Mouse (Mus musculus) midbrain, postnatal 0 days (tissue): ENCODE measurements at regions not wholly inside any gene's neighbourhood (a gene's known extent, or its start where the extent isn't known, plus 50 kb on each side); places are given as distances from the start of the nearest gene placed in this dataset.
A peak's percentile ranks its signal among the peaks of the same experiment; 100 is the strongest.

Experiments used
- ATAC-seq: fragments of 200-750 bp; cut with Nextera tagmentation; 2 replicates; pipeline ENCODE4 v1.8.0; 2017; ENCODE audit warnings: moderate number of reproducible peaks, mild to moderate bottlenecking, moderate TSS enrichment, moderate library complexity; ENCODE audit not compliant: low FRiP score
- DNase-seq: peaks from one replicate; pipeline ENCODE4 v3.0.0-alpha.2; 2015; ENCODE audit warnings: low spot score
- H3K27ac ChIP-seq: fragments of 300-500 bp; sonication (generic); 2 replicates; pipeline ENCODE4 v1.5.1; 2014; ENCODE audit warnings: low read depth, mild to moderate bottlenecking, low read length, mixed read lengths
- H3K27me3 ChIP-seq: fragments of 300-500 bp; sonication (generic); 2 replicates; pipeline ENCODE4 v1.6.1; 2014; ENCODE audit warnings: low read length, control low read depth, mixed read lengths; ENCODE audit not compliant: insufficient read depth
- H3K36me3 ChIP-seq: fragments of 300-500 bp; sonication (generic); 2 replicates; pipeline ENCODE4 v1.6.1; 2014; ENCODE audit warnings: low read length, control low read depth, mixed read lengths; ENCODE audit not compliant: insufficient read depth
- H3K4me1 ChIP-seq: fragments of 300-500 bp; sonication (generic); 2 replicates; pipeline ENCODE4 v1.6.1; 2014; ENCODE audit warnings: mild to moderate bottlenecking, control low read depth, antibody characterized with exemption, low read length, mixed read lengths; ENCODE audit not compliant: insufficient read depth
- H3K4me2 ChIP-seq: fragments of 300-500 bp; sonication (generic); 2 replicates; pipeline ENCODE4 v1.6.1; 2014; ENCODE audit warnings: low read depth, mild to moderate bottlenecking, low read length, mixed read lengths; ENCODE audit not compliant: poor library complexity, severe bottlenecking
- H3K4me3 ChIP-seq: fragments of 300-500 bp; sonication (generic); 2 replicates; pipeline ENCODE4 v1.5.1; 2014; ENCODE audit warnings: low read depth, mild to moderate bottlenecking, low read length, moderate library complexity
- H3K9ac ChIP-seq: fragments of 300-500 bp; sonication (generic); replicated peaks from 2 replicates; pipeline ENCODE4 v1.6.1; 2014; ENCODE audit warnings: mild to moderate bottlenecking, low read length, moderate library complexity, mixed read lengths; ENCODE audit not compliant: poor library complexity, severe bottlenecking
- H3K9me3 ChIP-seq: fragments of 300-500 bp; sonication (generic); 2 replicates; pipeline ENCODE4 v1.6.1; 2016; ENCODE audit warnings: low read length, control low read depth
- CTCF ChIP-seq: IDR thresholded peaks from 2 replicates; pipeline ENCODE4 v1.5.1; 2016; ENCODE audit warnings: antibody characterized with exemption, mild to moderate bottlenecking
- WGBS: fragments of 180-500 bp; shearing (Covaris S2); extraction: QIAGEN DNeasy Blood & Tissue Kit; methylation state at CpG from one replicate; pipeline ENCODE4 v1.1.7; 2014; 5-methylcytosine and 5-hydroxymethylcytosine counted together

GRCm38 (mm10) chr3:77993700-77994099, 1292.6 kb downstream of the Rapgef2 start:
- WGBS: 63% methylated on average over 1 of the region's 1 CpGs

GRCm38 (mm10) chr3:77944801-77945200, 1341.5 kb downstream of the Rapgef2 start:
- H3K9ac ChIP-seq: no peak overlapping the region
- 80% methylated on average over 1 of the region's 1 CpGs for WGBS
- no peak for TF ChIP-seq CTCF
- no peaks in the 10 kb centered on the region for H3K9me3 ChIP-seq
- no peak overlapping the region for H3K4me3 ChIP-seq
- H3K27ac ChIP-seq: no peak overlapping the region
- no peaks in the 10 kb centered on the region for H3K36me3 ChIP-seq
- no peaks in the 10 kb centered on the region for H3K4me1 ChIP-seq
- DNase-seq (no peak), ATAC-seq (no peak)
- no peaks in the 10 kb centered on the region for H3K27me3 ChIP-seq
- H3K4me2 ChIP-seq: no peak overlapping the region

More at GRCm38 (mm10) chr3:77993700-77994099, 1292.6 kb downstream of the Rapgef2 start:
- no peak for TF ChIP-seq CTCF
- Histone ChIP-seq H3K36me3 (no peaks in the 10 kb centered on the region), H3K4me2 (no peak overlapping the region), H3K4me3 (no peak overlapping the region), H3K27me3 (no peaks in the 10 kb centered on the region), H3K4me1 (no peaks in the 10 kb centered on the region), H3K9me3 (no peaks in the 10 kb centered on the region), H3K27ac (no peak overlapping the region), H3K9ac (no peak overlapping the region)
- ATAC-seq: peak; percentile 41; the same call in 1 of the 2 replicates
- DNase-seq: peak; percentile 70

GRCm38 (mm10) chr3:77897244-77897643, 1389.1 kb downstream of the Rapgef2 start:
- H3K9ac ChIP-seq: no peak overlapping the region
- peak; percentile 56 for DNase-seq
- TF ChIP-seq CTCF: no peak
- no peaks in the 10 kb centered on the region for H3K9me3 ChIP-seq
- H3K4me3 ChIP-seq: no peak overlapping the region
- 89% methylated on average over 4 of the region's 4 CpGs for WGBS
- no peaks in the 10 kb centered on the region for H3K4me1 ChIP-seq
- no peak for ATAC-seq
- H3K36me3 ChIP-seq: no peaks in the 10 kb centered on the region
- H3K27ac ChIP-seq: no peak overlapping the region
- H3K27me3 ChIP-seq: no peaks in the 10 kb centered on the region
- H3K4me2 ChIP-seq: no peak overlapping the region

GRCm38 (mm10) chr3:77887634-77888033, 1398.7 kb downstream of the Rapgef2 start:
- H3K4me1 ChIP-seq: no peaks in the 10 kb centered on the region
- H3K9ac ChIP-seq: no peak overlapping the region
- ATAC-seq (no peak), DNase-seq (no peak)
- no peaks in the 10 kb centered on the region for H3K9me3 ChIP-seq
- no peak overlapping the region for H3K4me3 ChIP-seq
- H3K4me2 ChIP-seq: no peak overlapping the region
- no peaks in the 10 kb centered on the region for H3K27me3 ChIP-seq
- no peak for TF ChIP-seq CTCF
- WGBS: 93% methylated on average over 3 of the region's 3 CpGs
- no peak overlapping the region for H3K27ac ChIP-seq
- H3K36me3 ChIP-seq: no peaks in the 10 kb centered on the region

DNA sequence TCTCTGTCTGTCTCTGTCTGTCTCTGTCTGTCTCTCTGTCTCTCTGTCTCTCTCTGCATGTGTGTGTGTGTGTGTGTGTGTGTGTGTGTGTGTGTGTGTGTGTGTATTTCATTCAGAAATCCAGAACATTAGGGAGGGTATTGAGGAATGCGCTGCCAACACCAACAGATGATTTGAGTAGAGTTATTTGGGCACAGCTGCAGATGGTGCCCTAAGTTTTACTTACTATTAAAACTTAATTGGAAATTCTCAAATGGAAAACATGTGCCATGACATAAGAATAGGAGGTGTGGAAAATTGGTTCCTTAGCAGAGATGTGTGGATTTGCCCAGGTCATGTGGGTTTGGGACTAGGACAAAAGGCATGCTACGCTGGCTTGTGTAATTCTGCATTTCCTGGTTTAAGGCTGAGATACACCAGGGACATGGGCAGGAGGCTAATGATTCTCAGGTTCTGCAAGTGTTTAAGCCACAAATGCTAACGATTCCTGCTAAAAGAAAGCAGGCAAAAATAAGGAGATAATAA, 1437.5 kb downstream of the Rapgef2 start:
- no peaks in the 10 kb centered on the region for H3K4me1 ChIP-seq
- no peak for DNase-seq
- no peak overlapping the region for H3K4me3 ChIP-seq
- H3K9ac ChIP-seq: no peak overlapping the region
- no peak overlapping the region for H3K4me2 ChIP-seq
- H3K27ac ChIP-seq: no peak overlapping the region
- no peaks in the 10 kb centered on the region for H3K9me3 ChIP-seq
- no peaks in the 10 kb centered on the region for H3K27me3 ChIP-seq
- no peaks in the 10 kb centered on the region for H3K36me3 ChIP-seq
- TF ChIP-seq CTCF: no peak
- ATAC-seq: no peak
- WGBS: 76% methylated on average over 3 of the region's 3 CpGs

- Histone ChIP-seq H3K4me3 (no peak overlapping the region), H3K4me2 (no peak overlapping the region), H3K36me3 (no peaks in the 10 kb centered on the region), H3K9me3 (no peaks in the 10 kb centered on the region), H3K27ac (no peak overlapping the region), H3K4me1 (no peaks in the 10 kb centered on the region), H3K27me3 (no peaks in the 10 kb centered on the region), H3K9ac (no peak overlapping the region)
- no peak for ATAC-seq
- WGBS: 82% methylated on average over 1 of the region's 1 CpGs
- DNase-seq: no peak
- TF ChIP-seq CTCF: no peak
Measured at GRCm38 (mm10) chr3:77832230-77832805, 1454.0 kb downstream of the Rapgef2 start.
